Mouse (Mus musculus) frontal cortex, postnatal 25 days (tissue): ENCODE data around the gene Trmt11.
"Not testable (repeated sequence)": the region's sequence is repeated elsewhere in the genome, so short reads cannot be mapped to it uniquely, and the experiment has no call there.

Source experiments
- DNase-seq, 2 experiments: peaks; one replicate each; pipeline ENCODE4 v3.0.0; 2022; ENCODE audit warnings: low spot score in 2 of 2

The Trmt11 gene

DNA sequence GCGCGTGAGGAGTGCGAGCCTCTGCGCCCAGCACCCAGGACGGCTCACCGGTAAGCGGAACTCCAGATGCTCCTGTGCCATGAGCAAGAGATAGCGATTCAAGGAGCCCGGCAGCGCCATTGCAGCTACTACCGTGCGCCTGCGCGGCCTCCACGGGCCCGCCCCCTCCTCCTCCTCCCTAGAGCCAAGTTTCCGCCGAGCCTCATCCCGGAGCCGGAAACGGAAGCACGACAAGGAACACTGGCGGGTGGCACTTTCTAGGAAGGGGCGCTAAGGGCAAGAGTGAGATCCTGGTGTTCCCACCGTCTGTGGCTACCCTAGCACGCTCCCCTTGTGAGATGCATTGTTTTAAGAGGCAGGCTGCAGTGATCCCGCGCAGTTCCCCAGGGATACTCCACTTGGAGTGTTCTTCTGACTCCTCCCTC lies at the start of gene Trmt11:
Trmt11 (minus strand) TSS at position 208 of the 425 bp plus-strand sequence.
- peak; percentile 77 to 84 for DNase-seq

DNA sequence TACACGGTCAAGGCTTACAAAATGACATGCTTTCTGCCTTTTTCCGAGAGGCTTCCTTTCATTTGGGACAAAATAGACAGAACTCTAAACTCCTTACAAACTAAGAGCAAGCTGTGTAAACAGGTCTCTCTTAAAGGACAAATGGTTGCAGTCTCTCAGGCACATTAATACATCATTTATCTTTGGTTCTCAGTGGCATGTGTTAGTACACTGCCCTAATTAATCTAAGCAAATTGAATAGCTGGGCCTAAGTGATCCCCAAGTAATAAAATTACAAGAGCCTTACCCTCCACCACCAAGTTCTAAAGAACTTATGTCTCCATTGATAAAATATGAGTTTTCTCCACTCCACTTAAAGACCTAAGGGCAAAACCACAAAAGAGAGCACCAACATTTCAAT lies 47.1 kb upstream of the Trmt11 start:
- DNase-seq, result no peak

DNA sequence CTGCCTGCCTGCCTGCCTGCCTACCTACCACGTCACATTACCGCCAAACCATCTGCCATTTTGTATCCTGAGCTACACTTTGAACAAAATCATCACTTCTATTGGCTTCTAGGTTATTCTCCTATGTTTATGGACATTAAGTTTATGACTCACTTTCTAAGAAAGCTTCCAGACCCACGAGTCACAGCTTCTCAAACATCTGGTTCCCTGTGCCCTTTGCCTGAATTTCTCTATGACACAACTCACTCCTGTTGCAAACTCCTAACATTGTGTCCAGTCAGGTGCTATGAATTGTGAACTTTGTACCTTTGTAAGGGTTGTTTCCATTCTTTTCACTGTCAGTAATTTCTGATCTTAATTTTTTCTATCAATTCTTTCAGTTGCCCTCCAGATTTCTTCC lies 37.7 kb upstream of the Trmt11 start:
- DNase-seq, result no peak

DNA sequence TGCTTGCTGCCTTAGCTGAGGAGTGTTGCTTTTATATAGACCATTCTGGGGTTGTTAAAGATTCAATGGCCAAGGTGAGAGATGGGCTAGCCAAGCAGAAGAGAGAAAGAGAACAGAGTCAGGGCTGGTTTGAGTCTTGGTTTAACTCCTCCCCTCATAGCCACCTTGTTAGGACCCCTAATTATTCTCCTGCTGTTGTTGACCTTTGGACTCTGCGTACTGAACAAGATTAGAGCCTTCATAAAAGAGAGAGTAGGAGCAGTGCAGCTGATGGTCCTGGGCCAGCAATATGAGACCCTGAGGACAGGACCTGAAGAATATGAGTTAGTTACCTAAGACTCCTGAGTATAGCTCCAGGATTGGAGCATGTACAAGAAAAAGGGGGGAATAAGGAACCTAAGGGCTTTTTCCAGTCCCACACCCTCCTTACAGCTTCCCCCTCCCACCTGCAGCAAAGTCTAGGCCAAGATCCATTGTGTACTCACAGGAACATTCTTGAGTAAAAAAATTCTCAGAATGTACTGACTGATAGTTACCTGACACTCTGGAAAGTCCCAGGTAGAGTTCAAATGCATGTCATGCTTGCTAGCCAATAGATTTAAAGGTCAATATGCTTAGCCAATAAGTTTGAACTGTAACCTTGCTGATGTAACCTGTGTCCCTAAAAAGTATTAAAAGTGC lies 36.1 kb upstream of the Trmt11 start:
- not testable (repeated sequence) for DNase-seq

DNA sequence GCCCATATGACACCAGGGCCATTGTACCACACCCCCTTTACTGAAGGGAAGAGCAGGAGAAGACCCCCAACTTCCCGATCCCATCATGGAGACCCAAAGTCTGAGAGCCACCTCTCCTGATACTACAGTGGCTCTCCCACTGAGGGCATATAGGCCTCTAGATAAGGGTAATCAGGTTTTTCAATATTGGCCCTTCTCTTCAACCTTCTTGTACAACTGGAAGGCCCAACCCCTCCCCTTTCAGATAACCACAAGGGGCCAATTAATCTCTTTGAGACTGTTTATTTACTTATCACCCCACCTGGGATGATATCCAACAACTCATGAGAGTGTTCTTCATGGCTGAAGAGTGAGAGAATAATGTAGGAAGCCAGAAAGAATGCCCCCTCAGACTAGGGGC lies 32.2 kb upstream of the Trmt11 start:
- DNase-seq, result no peak

DNA sequence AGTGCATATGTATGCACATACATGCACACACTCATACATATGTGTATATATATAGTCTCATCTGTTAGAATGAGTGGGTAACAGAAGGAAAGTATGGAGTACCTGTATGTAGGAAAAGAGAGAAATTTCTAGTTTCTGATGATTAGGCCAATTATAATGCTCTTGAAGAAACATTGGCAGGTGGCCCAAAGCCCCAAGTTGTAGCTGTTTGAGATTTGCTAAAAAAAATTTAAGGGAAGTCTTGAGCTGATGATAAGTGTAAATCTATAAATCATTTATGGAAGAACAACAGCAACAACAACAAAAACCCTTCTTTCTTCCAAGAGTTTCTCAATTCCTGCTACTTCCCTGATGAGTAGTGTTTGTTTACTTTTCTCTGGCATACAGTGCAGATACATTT lies 29.4 kb upstream of the Trmt11 start:
- no peak for DNase-seq

DNA sequence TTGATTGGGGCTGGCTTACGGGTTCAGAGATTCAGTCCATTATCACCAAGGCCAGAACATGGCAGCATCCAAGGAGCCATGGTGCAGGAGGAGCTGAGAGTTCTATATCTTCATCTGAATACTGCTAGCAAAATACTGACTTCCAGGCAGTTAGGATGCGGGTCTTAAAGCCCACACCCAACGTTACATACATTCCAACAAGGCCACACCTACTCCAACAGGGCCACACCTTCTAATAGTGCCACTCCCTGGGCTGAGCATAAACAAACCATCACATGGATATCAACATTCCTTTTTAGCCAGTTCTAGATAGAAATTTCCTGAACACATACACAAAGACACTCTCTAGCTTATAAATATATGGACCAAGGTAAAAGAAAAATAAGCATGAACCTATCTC lies 29.0 kb upstream of the Trmt11 start, which contains the start of gene Hint3:
Hint3 (minus strand) TSS at position 120 of the 400 bp plus-strand sequence.
- DNase-seq, result no peak

DNA sequence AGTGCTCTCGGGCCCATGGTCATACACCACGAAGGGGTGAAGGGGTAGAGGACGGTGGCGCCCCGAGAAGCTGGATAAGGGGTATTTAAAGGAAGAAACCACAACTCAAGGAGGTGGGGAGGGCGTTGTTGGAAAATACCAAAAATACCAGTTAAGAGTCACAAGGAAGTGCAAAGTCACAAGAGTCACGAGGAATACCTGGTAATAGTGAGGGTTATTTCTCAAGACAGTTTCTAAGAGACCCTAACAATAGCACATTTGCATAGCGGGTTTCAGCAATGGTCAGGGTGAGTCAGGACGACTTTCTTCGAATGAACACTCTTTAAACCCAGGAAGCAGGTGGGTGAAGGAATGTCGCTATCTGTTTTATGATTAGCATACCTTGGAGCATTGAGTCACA lies 27.9 kb upstream of the Trmt11 start:
- not testable (repeated sequence) for DNase-seq

DNA sequence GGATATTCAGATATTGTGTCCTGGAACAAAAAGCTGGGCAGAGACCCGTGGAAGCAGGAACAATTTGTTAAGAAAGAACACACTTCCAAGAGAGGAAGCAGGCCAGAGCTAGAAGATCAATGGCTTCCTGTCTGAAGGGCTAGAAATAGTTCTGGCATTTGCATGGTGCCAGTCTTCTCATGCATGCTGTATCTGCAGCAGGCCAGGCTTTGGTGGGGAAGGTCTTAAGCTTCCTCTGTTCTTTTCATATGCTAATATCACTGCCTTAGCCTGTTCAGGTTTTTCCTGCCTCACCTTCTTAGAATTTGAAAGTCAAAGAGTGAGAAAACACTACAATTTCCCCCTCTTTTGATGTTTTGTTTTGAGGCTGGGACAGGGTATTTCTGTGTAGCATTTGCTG lies 27.0 kb upstream of the Trmt11 start:
- no peak for DNase-seq

DNA sequence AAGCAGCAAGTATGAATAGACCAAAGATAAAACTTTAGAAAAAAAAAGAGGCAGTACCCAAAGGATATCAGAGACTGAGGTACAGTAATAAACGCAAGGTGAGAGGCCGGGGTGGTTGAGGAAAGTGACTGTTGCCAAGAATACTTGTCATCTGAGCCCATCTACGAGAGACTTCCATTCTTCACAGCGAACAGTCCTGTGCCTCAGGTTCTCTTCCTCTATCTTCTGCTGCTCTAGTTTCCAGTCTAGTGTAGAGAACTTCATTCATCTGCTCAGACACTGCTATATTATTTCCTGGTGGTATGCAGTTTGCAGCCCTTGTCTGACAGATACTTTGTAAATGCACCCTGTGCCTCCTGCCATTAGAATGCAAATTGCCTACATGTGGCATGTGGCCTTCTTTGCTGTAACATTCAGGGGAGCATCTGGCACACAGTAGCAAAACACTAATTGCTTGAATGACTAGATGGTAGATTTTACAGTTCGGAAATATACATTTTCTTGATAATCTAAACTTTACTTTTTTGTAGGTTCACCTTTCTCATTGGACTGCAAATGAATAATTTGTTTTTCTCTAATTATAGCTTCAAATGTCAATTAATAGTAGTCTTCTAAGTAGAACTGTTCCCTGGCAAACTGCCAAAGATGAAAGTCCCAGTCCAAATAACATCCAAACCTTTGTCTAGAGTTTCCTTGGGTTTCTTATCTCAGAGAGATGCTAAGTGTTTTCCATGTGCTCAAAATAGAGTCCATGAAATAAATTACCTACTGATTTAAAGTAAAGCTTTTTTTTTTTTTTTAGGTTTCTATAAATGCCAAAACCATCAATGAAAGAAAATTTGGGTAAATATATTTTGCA lies 23.8 kb upstream of the Trmt11 start:
- no peak for DNase-seq

DNA sequence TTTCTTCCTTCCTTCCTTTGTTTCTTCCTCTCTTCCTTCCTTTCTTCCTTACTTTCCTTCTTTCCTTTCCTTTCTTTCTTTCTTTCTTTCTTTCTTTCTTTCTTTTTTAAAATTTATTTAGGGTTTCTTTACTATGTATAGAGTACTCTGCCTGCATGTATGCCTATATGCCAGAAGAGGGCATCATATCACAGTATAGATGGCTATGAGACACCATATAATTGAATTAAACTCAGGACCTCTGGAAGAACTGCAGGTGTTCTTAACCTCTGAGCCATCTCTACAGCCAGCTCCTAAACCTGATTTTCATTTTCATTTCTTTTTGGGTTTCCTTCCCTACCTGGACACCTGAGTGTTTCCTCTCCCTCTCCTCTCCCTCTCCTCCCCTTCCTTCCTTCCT lies 22.4 kb upstream of the Trmt11 start:
- no peak for DNase-seq

DNA sequence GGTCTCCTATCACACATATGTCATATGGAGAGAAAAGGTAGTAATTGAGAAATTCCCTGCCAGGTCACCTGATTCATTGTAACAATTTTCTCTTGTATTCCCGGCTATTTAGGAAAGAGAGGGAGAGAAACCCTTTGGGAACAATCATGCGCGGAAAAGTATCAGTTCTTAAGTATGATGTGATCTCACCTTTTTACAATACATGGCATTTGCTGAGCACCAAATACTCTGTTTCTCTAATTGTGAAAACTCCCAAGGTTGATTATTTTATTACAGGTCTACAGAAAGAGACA lies 18.3 kb upstream of the Trmt11 start:
- no peak for DNase-seq

DNA sequence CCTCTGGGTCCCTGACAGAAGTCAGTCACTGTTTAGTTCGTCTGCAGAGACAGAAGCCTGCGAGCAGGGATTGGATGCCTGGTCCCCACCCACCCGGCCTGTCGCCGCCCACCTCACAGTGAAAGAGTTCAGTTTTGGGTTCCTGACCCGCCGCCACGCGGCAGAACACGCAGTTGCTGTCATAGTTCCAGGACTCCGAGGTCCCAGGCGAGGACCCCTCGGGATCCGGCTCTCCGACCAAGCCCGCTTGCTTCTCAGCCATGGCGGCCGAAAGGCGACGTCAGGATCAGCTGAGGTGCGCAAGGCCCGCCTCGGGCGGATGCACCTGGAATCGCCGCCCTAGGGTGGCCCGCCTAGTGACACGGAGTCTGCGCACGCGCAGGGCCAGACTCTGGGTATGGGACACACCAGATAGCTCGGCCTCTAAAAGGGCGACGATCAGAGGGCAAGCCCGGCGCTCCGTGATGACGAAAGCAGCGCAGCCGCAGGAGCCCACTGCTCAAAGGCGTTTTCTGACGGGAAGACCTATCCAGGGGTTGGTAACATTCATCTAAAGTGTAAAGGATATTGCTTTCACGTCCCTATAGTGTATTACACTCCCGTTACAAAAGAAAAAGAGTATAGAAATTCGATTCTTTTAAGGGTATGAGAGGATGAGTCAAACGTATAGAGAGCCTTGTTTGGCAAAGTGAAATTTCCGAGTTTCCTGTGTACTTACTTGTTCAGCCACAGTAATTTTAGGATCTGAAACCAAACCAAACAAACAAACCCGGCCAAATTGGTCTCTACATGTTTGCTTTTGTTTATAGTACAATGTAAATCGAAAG lies 17.8 kb upstream of the Trmt11 start:
- DNase-seq, result peak; percentile 98

DNA sequence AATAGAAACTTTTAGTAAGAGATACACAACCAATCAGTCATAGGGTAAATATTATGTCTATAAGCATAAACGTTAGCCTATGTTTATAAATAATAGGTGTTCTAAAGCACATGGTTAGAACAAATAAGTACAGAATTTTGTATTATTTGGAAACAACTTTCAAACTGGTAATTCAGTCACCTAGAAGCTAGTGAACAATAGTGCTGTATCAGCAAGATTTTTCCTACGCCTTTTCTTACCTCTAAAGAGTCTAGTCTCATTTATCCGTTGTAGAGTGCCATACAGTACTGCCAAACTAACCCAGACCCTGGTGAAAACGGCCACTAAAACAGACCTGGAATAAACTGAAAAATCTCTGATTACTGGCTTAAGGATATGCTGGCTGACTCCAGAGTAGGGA lies 12.5 kb upstream of the Trmt11 start:
- no peak for DNase-seq

DNA sequence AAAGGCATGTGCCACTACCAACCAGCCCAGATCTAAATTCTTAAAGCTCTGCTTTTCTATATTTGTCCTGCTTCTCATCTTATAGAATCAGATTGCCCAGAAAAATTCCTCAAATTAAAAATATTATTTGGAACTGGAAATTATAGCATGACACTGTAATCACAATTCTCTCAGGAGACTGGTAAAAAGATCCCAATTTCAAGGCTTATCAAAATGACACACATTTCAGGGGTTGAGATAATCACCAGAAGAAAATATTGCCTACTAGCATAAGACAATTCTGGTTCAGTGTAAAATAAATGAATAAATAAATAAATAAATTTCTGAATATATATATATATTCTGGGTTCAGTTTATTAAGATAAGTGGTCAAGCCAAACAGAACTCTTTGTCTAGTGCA lies 9.1 kb upstream of the Trmt11 start:
- DNase-seq, result no peak

DNA sequence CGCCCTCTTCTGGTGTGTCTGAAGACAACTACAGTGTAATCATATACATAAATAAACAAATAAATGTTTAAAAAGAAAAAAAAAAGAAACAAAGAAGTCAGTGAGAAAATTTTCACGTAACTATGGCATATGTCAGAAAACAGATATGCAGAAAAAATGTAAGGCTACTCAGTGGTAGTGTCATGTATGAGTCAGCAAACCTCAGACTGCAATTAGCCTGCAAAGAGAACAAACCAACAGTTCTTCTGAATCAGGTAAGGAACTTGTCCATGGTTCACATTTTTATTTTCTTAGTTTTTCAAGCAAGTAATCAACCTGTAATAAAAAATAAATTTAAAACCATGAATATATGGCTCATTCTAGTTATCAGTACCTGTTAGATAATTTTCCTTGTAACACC lies 7.6 kb upstream of the Trmt11 start:
- DNase-seq, result no peak

DNA sequence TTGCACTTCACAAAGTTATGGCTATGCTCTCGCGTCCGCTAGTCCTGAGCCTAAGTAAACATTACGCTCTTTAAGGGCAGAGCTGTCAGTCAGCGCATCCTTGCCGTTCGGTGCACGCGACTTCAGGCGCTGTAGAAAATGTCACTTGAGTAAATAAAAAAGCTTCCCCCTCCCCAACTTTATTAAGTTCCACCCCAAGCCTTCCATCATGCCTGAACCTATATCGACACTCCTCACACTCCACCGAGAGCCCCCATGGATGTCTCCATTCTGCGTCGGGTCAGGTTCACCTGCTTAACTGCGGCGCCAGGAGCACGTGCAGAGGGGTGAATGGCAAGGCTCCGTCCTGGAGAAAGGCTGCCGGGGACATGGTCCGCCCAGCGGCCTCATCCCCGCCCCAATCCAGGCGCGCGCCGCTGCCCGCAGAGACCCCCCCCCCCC lies 435 bp downstream of the Trmt11 start:
- DNase-seq, result no peak

DNA sequence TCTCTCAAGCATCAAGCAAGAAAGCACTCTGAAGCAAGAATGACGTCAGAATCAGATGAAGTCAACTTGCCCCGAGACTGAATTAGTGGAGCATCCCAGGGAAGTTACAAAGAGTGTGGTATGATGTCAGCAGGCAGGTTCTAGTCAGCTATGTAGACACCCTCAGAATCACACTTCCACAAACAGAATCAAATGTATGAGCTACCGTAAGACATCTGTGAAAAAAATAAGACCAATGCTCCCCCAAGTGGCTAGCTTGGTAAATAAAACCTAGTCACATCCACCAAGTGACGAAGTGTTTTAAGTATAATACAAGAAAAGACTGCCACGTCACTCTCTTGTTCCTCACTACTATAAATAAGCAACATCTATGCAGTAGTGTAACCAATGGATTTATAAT lies 13.5 kb downstream of the Trmt11 start:
- no peak for DNase-seq

DNA sequence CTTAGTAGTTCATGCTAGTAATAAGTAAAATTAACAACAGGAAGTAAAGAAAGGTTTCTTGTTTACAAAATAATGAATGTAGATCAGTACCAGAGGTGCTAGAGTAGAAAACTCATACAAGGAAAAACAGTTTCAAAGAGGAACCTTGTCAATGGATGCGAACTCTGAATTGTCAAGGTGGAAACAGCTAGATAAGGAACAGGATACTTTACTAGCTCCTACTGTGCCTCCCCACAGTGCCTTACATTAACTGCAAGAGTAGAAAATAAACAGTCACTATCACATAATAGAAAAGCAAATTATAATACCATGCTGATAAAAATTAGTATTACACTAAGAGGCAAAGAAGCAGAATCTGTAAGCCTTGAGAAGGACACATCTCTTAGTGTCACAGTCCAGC lies 14.9 kb downstream of the Trmt11 start:
- DNase-seq, result no peak

DNA sequence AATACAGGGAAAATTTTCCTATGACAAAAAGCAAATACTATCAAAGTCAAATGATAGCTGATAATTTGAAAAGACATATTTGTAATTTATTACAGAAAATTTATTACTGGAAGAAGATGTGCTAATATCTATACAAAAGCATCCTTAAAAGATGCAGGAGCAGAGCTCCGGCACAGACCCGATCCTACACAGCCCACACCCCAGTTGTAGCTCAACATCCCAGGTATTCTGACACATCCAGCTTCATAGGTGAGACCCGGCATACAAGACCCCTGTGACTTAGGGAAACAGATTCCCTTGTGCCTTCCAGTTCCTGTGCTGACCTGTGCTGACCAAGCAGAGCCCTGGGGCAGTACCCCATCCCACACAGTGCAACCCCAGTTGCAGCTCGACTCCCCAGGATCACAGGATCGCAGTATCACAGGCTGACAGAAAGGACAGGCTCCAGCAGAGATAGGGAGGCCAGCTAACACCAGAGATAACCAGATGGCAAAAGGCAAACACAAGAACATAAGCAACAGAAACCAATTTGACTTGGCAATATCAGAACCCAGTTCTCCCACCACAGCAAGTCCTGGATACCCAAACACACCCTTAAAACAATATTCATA lies 22.8 kb downstream of the Trmt11 start:
- DNase-seq, result no peak

DNA sequence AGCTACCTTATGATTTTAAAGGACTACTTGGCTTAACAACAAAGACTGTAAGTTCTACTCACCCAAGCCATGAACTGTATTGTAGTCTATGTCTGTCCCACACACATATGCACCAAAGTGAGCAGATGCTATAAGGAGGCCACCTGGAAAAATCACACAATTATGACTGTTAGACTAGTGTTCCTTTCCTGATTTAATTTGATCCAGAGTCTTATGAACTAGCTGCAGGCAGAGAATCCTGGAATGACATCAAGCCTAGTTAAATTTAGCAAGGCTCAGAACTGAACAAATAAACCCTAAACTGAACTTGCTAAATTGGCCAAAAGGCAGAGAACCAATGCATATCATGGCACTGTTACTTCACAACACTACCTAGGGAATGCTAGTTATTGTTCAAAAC lies 34.2 kb downstream of the Trmt11 start:
- no peak for DNase-seq

DNA sequence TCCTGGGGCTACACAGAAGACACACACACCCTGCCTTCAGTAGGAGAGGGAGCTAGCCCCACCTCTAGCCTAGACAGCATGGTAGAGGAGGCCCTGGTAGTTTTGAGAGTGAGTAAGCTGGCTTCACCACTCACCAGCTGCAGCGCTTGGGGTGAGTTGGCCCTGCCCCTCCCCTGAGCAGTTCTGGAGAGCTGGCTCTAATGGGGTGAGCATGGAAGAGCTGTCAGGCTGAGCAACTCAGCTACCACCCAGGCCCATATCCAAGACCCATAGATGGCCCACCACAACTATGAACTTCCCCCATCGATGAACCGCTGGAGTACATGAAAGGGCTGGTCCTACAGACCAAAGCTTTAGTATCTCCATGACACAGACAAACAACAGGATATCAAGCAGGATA lies 35.9 kb downstream of the Trmt11 start:
- DNase-seq, result no peak
